Mouse (Mus musculus): Measurements from ENCODE around the gene Slc52a3. TPM values are rescaled to one million over a fixed set of nuclear protein-coding genes. Genes with fewer than 3 reads are reported as not detected.

Slc52a3 gene
- polyA plus RNA-seq (2012; fragmentation: generic; extraction: Trizol): 0.08 TPM
- long read RNA-seq, experiment 1: 0 reads
- long read RNA-seq, experiment 2: 0 reads

GRCm38 (mm10) chr2:151996229-151997189 is at the start of gene Slc52a3:
Gene Slc52a3 (plus strand): TSS chr2:151996511.
- Histone ChIP-seq H3ac (ENCODE audit: control insufficient read depth, insufficient read length, low read depth) (no peak within 1 kb of the TSS), H3K4me3 (ENCODE audit: insufficient read depth, poor library complexity, severe bottlenecking) (no peak within 1 kb of the TSS), H3K79me2 (ENCODE audit: control insufficient read depth, insufficient read depth) (no peaks in the 10 kb centered on the region), H3K36me3 (ENCODE audit: control insufficient read depth, insufficient read depth) (no peaks in the 10 kb centered on the region), H3K79me3 (ENCODE audit: low read depth) (no peaks in the 10 kb centered on the region), H3K27me3 (ENCODE audit: control insufficient read depth, insufficient read depth, insufficient read length) (peaks cover 30% of the 10 kb centered on the region)
- TF ChIP-seq CTCF (IDR thresholded peaks at IDR 0.05; ENCODE audit: control insufficient read depth, insufficient read depth, insufficient read length) (peak; percentile 83), MYOD1 (IDR thresholded peaks at IDR 0.05; ENCODE audit: control insufficient read depth, insufficient read length, low read depth) (no peak)

- TF ChIP-seq MYOD1 (IDR thresholded peaks at IDR 0.05; ENCODE audit: control insufficient read depth, insufficient read length, low read depth) (no peak), MAX (IDR thresholded peaks at IDR 0.05) (no peak), FOSL1 (IDR thresholded peaks at IDR 0.05; ENCODE audit: insufficient read depth, low read length, poor library complexity, severe bottlenecking) (no peak), CTCF (IDR thresholded peaks at IDR 0.05; ENCODE audit: control insufficient read depth, insufficient read depth, insufficient read length) (no peak), CEBPB (IDR thresholded peaks at IDR 0.05; ENCODE audit: low read depth) (no peak), MYOG (IDR thresholded peaks at IDR 0.05; ENCODE audit: control insufficient read depth, extremely low read depth, insufficient read length) (no peak), USF1 (IDR thresholded peaks at IDR 0.05; ENCODE audit: low read depth) (no peak)
- Histone ChIP-seq H3K36me3 (ENCODE audit: control insufficient read depth, insufficient read depth) (no peaks in the 10 kb centered on the region), H3ac (ENCODE audit: control insufficient read depth, insufficient read length, low read depth) (no peak overlapping the region), H3K4me3 (ENCODE audit: insufficient read depth, poor library complexity, severe bottlenecking) (no peak overlapping the region), H3K27me3 (ENCODE audit: control insufficient read depth, insufficient read depth, insufficient read length) (no peaks in the 10 kb centered on the region), H3K79me2 (ENCODE audit: control insufficient read depth, insufficient read depth) (no peaks in the 10 kb centered on the region), H3K79me3 (ENCODE audit: low read depth) (no peaks in the 10 kb centered on the region)
Observed at GRCm38 (mm10) chr2:151947617-151948016, 48.7 kb upstream of the Slc52a3 start.

GRCm38 (mm10) chr2:151948311-151948710 is 48.0 kb upstream of the Slc52a3 start:
- Histone ChIP-seq H3K79me3 (ENCODE audit: low read depth) (no peaks in the 10 kb centered on the region), H3K4me3 (ENCODE audit: insufficient read depth, poor library complexity, severe bottlenecking) (no peak overlapping the region), H3K36me3 (ENCODE audit: control insufficient read depth, insufficient read depth) (no peaks in the 10 kb centered on the region), H3K27me3 (ENCODE audit: control insufficient read depth, insufficient read depth, insufficient read length) (no peaks in the 10 kb centered on the region), H3ac (ENCODE audit: control insufficient read depth, insufficient read length, low read depth) (no peak overlapping the region), H3K79me2 (ENCODE audit: control insufficient read depth, insufficient read depth) (no peaks in the 10 kb centered on the region)
- TF ChIP-seq FOSL1 (IDR thresholded peaks at IDR 0.05; ENCODE audit: insufficient read depth, low read length, poor library complexity, severe bottlenecking) (no peak), CEBPB (IDR thresholded peaks at IDR 0.05; ENCODE audit: low read depth) (no peak), USF1 (IDR thresholded peaks at IDR 0.05; ENCODE audit: low read depth) (no peak), MYOG (IDR thresholded peaks at IDR 0.05; ENCODE audit: control insufficient read depth, extremely low read depth, insufficient read length) (no peak), MYOD1 (IDR thresholded peaks at IDR 0.05; ENCODE audit: control insufficient read depth, insufficient read length, low read depth) (no peak), MAX (IDR thresholded peaks at IDR 0.05) (no peak), CTCF (IDR thresholded peaks at IDR 0.05; ENCODE audit: control insufficient read depth, insufficient read depth, insufficient read length) (no peak)

- H3K4me3 ChIP-seq (ENCODE audit: insufficient read depth, poor library complexity, severe bottlenecking): no peak overlapping the region
- H3K27me3 ChIP-seq (ENCODE audit: control insufficient read depth, insufficient read depth, insufficient read length): no peaks in the 10 kb centered on the region
- H3K79me3 ChIP-seq (ENCODE audit: low read depth): no peaks in the 10 kb centered on the region
- no peaks in the 10 kb centered on the region for H3K36me3 ChIP-seq (ENCODE audit: control insufficient read depth, insufficient read depth)
- H3K79me2 ChIP-seq (ENCODE audit: control insufficient read depth, insufficient read depth): no peaks in the 10 kb centered on the region
- no peak overlapping the region for H3ac ChIP-seq (ENCODE audit: control insufficient read depth, insufficient read length, low read depth)
- TF ChIP-seq MYOD1 (IDR thresholded peaks at IDR 0.05; ENCODE audit: control insufficient read depth, insufficient read length, low read depth) (no peak), MYOG (IDR thresholded peaks at IDR 0.05; ENCODE audit: control insufficient read depth, extremely low read depth, insufficient read length) (no peak), USF1 (IDR thresholded peaks at IDR 0.05; ENCODE audit: low read depth) (no peak), CEBPB (IDR thresholded peaks at IDR 0.05; ENCODE audit: low read depth) (no peak), CTCF (IDR thresholded peaks at IDR 0.05; ENCODE audit: control insufficient read depth, insufficient read depth, insufficient read length) (no peak), FOSL1 (IDR thresholded peaks at IDR 0.05; ENCODE audit: insufficient read depth, low read length, poor library complexity, severe bottlenecking) (no peak), MAX (IDR thresholded peaks at IDR 0.05) (no peak)
Observed at GRCm38 (mm10) chr2:151949082-151949774, 47.1 kb upstream of the Slc52a3 start.

- H3K4me3 ChIP-seq (ENCODE audit: insufficient read depth, poor library complexity, severe bottlenecking): no peak overlapping the region
- TF ChIP-seq MAX (IDR thresholded peaks at IDR 0.05): no peak
- TF ChIP-seq USF1 (IDR thresholded peaks at IDR 0.05; ENCODE audit: low read depth): no peak
- TF ChIP-seq FOSL1 (IDR thresholded peaks at IDR 0.05; ENCODE audit: insufficient read depth, low read length, poor library complexity, severe bottlenecking): no peak
- TF ChIP-seq MYOG (IDR thresholded peaks at IDR 0.05; ENCODE audit: control insufficient read depth, extremely low read depth, insufficient read length): no peak
- TF ChIP-seq CEBPB (IDR thresholded peaks at IDR 0.05; ENCODE audit: low read depth): no peak
- TF ChIP-seq MYOD1 (IDR thresholded peaks at IDR 0.05; ENCODE audit: control insufficient read depth, insufficient read length, low read depth): no peak
- TF ChIP-seq CTCF (IDR thresholded peaks at IDR 0.05; ENCODE audit: control insufficient read depth, insufficient read depth, insufficient read length): no peak
- no peaks in the 10 kb centered on the region for H3K36me3 ChIP-seq (ENCODE audit: control insufficient read depth, insufficient read depth)
- no peaks in the 10 kb centered on the region for H3K27me3 ChIP-seq (ENCODE audit: control insufficient read depth, insufficient read depth, insufficient read length)
- H3ac ChIP-seq (ENCODE audit: control insufficient read depth, insufficient read length, low read depth): no peak overlapping the region
- H3K79me3 ChIP-seq (ENCODE audit: low read depth): no peaks in the 10 kb centered on the region
- no peaks in the 10 kb centered on the region for H3K79me2 ChIP-seq (ENCODE audit: control insufficient read depth, insufficient read depth)
Observed at GRCm38 (mm10) chr2:151953665-151954064, 42.6 kb upstream of the Slc52a3 start.
